Mouse (Mus musculus) MEL (cell line): ENCODE measurements around the gene Fjx1.

ENCODE experiments used
- CHD2 ChIP-seq: IDR thresholded peaks from 2 replicates; pipeline ENCODE4 v1.6.1; 2011; ENCODE audit warnings: low read length, improper control_type of control experiment
- CTCF ChIP-seq, 3 experiments: IDR thresholded peaks in 2 of 3; conservative IDR thresholded peaks in 1 of 3; 2 replicates each; pipeline ENCODE4 v1.5.1; 2011 to 2012; ENCODE audit warnings: low read length in 3 of 3, low read depth in 2 of 3, mild to moderate bottlenecking in 2 of 3, improper control_type of control experiment in 1 of 3, inconsistent platforms in 1 of 3, mixed read lengths in 1 of 3, moderate library complexity in 1 of 3; ENCODE audit not compliant: control insufficient read depth in 1 of 3, insufficient read depth in 1 of 3, poor library complexity in 1 of 3, severe bottlenecking in 1 of 3
- E2F4 ChIP-seq: IDR thresholded peaks from 2 replicates; pipeline ENCODE4 v1.6.1; 2011; ENCODE audit warnings: low read depth, low read length, improper control_type of control experiment, borderline replicate concordance
- EP300 ChIP-seq, 2 experiments: IDR thresholded peaks; 2 replicates each; pipeline ENCODE4 v1.6.1; 2011; ENCODE audit warnings: improper control_type of control experiment in 2 of 2, low read length in 2 of 2, low read depth in 1 of 2, mild to moderate bottlenecking in 1 of 2
- GATA1 ChIP-seq: IDR thresholded peaks from 2 replicates; pipeline ENCODE4 v1.6.1; 2011; ENCODE audit warnings: low read depth, low read length, improper control_type of control experiment
- MAFK ChIP-seq: IDR thresholded peaks from 2 replicates; pipeline ENCODE4 v1.6.1; 2011; ENCODE audit warnings: low read depth, mild to moderate bottlenecking, low read length, improper control_type of control experiment, borderline replicate concordance
- MYB ChIP-seq: IDR thresholded peaks from 2 replicates; pipeline ENCODE4 v1.6.1; 2011; ENCODE audit warnings: mild to moderate bottlenecking, low read depth, low read length, improper control_type of control experiment
- POLR2A ChIP-seq, 2 experiments: IDR thresholded peaks; 2 replicates each; pipeline ENCODE4 v1.6.1; 2011 to 2012; ENCODE audit warnings: low read length in 2 of 2, mild to moderate bottlenecking in 2 of 2, control low read depth in 1 of 2, improper control_type of control experiment in 1 of 2, low read depth in 1 of 2, moderate library complexity in 1 of 2; ENCODE audit not compliant: control insufficient read depth in 1 of 2, insufficient read depth in 1 of 2, poor library complexity in 1 of 2
- ZMIZ1 ChIP-seq: IDR thresholded peaks from 2 replicates; pipeline ENCODE4 v1.6.1; 2012; ENCODE audit warnings: low read depth, mild to moderate bottlenecking, inconsistent platforms, low read length, improper control_type of control experiment, moderate library complexity

DNA sequence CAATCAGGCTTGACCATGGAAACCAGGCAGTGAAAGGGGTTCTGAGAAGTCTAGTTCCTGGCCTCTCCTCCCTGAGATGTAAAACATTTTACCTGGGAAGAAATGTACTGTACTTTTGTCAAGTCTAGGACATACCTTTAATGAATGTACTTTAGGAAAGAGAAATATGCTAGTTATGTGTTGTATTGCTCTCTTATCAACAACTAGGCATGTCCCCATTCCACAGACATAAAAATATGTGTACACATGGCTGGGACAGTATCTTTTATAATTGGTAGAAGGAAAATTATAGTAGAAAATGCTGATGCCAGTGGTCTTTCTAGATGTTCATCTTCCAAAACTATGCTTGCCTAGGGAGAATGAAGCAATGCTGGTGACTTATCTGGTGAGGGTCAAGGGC lies 24.3 kb downstream of the Fjx1 start:
- TF ChIP-seq POLR2A (IDR thresholded peaks at IDR 0.05; ENCODE audit: control insufficient read depth in 1 of 2, insufficient read depth in 1 of 2, low read depth in 1 of 2, low read length in 2 of 2, poor library complexity in 1 of 2) (no peak), EP300 (IDR thresholded peaks at IDR 0.05; ENCODE audit: low read depth in 1 of 2, low read length in 2 of 2) (no peak), E2F4 (no peak), MYB (no peak), GATA1 (no peak), ZMIZ1 (no peak), MAFK (no peak), CTCF (IDR thresholded peaks at IDR 0.05 in 2 of 3, conservative IDR thresholded peaks at IDR 0.05 in 1 of 3; ENCODE audit: control insufficient read depth in 1 of 3, insufficient read depth in 1 of 3, low read depth in 2 of 3, low read length in 3 of 3, poor library complexity in 1 of 3, severe bottlenecking in 1 of 3) (no peak), CHD2 (no peak)
